Mouse (Mus musculus) kidney, postnatal 36 days (tissue): ENCODE measurements around the gene Tenm4.

ENCODE experiments used
- DNase-seq, 2 experiments: peaks; one replicate each; pipeline ENCODE4 v3.0.0; 2021 to 2022; ENCODE audit warnings: mixed read lengths in 2 of 2

The Tenm4 gene

GRCm38 (mm10) chr7:96820343-96820742 is 649.3 kb downstream of the Tenm4 start:
- DNase-seq = no peak

GRCm38 (mm10) chr7:96826101-96826500 is 655.1 kb downstream of the Tenm4 start:
- no peak for DNase-seq

GRCm38 (mm10) chr7:96826672-96827071 is 655.6 kb downstream of the Tenm4 start:
- DNase-seq = no peak

GRCm38 (mm10) chr7:96832551-96832950 is 661.5 kb downstream of the Tenm4 start:
- DNase-seq = peak; percentile 19 to 34

GRCm38 (mm10) chr7:96833012-96833411 is 662.0 kb downstream of the Tenm4 start:
- DNase-seq = no peak

- peak; percentile 55 to 63 for DNase-seq
These were observed 663.7 kb downstream of the Tenm4 start for GRCm38 (mm10) chr7:96834681-96835289.

DNA sequence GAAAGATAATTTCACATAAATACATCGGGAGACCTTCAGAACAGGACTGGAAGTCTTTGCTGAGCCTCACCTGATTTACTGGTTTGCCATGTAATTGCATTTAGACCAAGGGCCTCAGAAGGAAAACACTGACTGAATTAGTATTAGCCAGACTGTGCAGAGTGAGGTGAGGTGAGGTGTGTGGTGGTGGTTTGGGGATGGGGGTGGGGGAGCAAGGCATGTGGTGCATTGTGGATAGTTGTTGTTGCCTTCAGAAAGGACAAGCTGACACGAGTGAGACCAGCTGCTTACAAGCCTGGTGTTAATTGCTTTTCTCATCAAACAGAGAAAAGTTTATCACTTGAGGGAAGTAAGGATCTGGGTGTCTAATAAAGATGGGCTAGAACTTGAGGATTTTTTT is 664.3 kb downstream of the Tenm4 start:
- no peak for DNase-seq

DNA sequence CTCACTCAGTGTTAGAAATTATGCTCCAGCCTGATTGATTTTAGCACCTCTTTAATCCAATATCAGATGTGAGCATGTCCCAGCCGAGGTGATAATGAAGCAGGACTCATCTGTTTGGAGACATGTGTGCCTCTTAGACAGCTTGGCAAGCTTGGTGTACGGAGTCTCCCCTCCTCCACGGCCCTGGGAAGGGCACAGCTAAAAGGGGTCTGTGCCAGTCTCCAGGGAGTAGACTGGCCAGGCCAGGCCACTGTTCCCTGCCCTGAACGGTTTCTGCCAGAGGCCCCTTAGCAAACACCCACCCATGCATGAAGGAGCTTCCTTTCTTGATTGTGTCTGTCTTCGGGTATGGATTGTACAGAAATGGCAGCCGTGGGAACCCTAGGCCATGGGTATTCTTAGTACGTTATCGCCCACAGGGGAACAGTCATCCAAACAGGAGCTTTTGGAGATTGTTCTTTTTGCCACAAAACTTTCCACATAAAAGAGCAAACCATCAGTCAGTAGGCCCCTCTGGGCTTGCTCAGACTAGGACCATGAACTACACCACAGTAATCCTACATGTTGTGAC is 667.3 kb downstream of the Tenm4 start:
- DNase-seq = no peak

GRCm38 (mm10) chr7:96838926-96839325 is 667.9 kb downstream of the Tenm4 start:
- no peak for DNase-seq

DNA sequence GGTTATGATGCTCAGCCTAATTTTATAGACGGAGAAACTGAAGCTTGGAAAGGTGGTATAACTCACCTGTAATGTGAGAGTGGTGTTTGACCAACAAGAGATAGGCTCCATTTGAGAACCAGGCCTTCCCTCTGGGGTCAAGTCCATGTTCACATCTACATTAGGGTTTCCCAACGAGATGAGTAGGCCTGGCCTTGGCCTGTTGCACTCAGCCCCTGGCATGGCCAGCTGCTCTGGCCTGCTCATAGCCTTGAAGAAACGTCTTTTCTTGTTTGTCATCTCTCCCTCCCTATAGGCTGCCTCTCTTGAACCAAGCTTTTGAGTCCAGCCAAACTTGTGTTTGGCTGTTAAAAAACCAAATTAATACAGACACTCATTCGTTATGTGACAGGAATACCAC is 668.5 kb downstream of the Tenm4 start:
- no peak for DNase-seq

- no peak for DNase-seq
These were observed 671.6 kb downstream of the Tenm4 start for GRCm38 (mm10) chr7:96842477-96843255.

GRCm38 (mm10) chr7:96844104-96844894 is 673.3 kb downstream of the Tenm4 start:
- DNase-seq = peak in 1 of 2 experiments; percentile 11

GRCm38 (mm10) chr7:96852781-96853180 is 681.7 kb downstream of the Tenm4 start:
- DNase-seq = no peak

GRCm38 (mm10) chr7:96855867-96856406 is 684.9 kb downstream of the Tenm4 start:
- no peak for DNase-seq

DNA sequence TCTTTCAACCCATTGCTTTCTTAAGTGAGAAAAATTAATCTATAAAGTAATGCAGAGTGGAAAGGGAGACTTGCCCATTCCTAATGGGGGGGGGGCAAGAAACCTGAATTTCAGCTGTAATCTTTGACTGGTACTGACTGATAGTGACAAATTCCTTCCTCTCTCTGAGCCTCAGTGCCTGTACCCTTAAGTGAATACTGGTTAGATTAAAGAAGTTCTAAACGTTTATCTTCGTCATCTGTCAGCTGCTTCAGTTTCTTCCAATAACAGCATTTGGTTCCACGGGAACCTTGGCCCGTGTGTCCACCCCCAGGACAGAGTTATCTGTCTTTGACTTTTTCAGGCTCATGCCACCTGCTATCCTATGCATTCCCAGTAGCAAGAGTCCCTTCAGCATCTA is 685.5 kb downstream of the Tenm4 start:
- DNase-seq = no peak

DNA sequence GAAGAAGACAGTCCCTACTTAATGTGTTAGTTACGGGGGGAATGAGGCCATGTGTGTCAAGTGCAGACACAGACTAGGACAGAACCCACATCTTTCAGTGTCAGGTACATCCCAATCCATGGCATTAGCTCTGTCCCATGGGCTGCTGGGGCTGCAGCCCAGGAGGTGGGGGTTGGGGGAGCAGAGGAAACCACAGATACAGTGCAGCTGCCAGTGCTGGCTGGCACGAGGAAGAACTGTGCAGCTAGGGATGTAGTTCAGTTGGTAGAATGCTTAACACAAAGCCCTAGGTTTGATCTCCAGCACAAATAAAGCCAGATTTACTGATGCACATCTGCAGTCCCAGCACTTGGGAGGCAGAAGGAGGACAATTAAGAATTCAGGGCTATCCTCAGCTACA is 688.0 kb downstream of the Tenm4 start:
- DNase-seq = no peak

- DNase-seq = no peak
These were observed 688.6 kb downstream of the Tenm4 start for GRCm38 (mm10) chr7:96859684-96860083.

GRCm38 (mm10) chr7:96860650-96861049 is 689.6 kb downstream of the Tenm4 start:
- DNase-seq = peak in 1 of 2 experiments; percentile 8

- no peak for DNase-seq
These were observed 694.1 kb downstream of the Tenm4 start for GRCm38 (mm10) chr7:96864894-96865722.

DNA sequence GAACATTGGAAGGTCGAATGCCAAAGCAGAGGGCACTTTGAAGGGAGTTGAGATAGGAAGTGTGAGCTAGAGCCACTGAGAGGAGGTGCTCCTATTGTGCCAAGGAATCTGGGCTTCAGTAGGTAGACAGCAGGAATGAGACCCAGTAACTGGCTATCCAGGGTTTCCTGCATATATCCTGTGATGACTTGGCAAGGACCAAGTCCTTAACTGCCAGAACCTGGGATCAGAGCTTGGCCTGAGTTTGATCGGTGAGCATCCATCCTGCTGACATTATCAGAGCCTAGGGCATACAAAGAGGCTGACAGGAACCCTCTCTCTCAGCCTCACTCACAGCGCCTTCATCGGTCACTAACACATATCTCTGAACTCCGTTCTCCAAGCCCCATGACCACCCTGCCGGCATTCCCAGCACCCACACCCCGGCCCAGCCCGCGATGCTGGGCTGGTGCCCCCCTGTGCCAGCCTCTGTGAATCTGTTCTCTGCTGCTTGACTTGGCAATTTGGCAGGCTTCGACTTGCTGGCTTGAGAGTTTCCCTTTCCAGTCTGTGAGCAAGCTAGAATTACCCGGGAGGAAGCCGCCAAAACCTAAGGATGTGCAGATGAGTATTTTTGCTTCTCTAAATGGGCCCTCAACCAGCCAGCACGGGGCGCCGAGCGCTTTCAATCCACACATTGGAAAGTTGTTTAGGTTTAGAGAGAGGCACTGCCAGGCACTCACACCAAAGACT is 698.2 kb downstream of the Tenm4 start:
- DNase-seq = no peak

DNA sequence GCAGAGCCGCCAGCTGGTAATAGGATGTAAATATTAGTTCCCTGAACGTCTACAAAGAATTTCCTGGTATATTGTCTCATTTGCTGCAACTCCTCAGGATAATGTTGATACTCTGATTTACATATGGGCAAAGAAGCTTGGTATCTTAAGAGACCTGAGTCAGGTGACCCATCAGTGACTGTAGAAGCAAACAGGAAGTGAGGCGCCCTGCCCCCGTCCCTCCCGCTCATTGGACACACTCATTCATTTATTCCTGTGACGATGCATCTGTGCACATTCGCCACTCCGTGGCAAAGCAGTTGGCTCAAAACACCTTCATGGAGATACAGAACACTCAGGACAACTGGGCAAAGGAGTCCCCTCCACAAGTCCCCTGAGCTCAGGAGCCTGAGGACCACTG is 699.4 kb downstream of the Tenm4 start:
- no peak for DNase-seq
